8 mouse cellular contexts compared by ENCODE assay signal in the genomic region with DNA sequence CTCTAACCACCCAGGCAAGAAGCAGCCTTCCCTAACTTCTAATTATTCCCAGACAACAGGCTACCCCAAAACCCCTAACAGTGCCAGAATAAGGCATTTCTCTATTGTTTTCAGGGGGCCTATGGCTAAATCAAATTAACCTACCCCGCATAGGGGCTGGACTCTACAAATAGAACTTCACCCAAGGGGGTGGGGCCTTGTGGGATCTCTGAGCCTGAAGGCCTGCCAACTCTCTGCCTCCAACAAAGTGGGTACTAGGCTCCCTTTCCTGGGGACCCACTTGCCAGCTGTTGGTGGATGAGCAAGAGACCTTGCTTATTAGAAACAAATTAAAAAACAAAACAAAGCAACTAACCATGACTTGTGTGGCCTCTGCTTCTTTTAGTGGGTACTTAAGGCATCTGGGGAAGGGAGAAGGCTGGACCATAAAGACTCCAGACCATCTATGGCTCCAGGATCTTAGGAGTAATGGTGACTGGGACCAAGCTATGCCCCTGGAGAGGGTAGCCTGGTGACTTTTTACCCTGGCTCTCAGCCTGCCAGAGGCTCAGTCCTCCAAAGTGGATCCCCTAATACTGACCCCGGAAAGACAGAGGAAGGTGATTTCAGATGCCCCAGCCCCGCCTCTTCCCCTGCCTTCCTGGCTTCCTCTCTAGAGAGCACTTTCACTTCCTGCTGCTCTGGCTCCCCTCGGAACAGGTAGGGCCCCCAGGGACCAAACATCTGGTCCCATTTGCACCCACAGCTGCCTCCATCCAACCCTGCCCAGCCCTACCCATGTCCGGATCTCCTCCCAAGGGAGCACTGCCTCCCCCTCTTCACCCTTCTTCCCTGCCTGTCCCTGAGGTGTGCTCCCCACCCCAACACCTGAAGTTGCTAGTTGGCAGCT. TPM values are rescaled to one million over a fixed set of nuclear protein-coding genes. Genes with fewer than 3 reads are reported as not detected.
DNase-seq lines count a peak whose midpoint lies in the region; ATAC-seq lines count a peak whose summit lies in the region.

A gene (plus strand): TSS at position 663 of the 889 bp plus-strand sequence.

- no peaks in the 10 kb centered on the region for H3K9me3 ChIP-seq in embryonic facial prominence, embryonic 14.5 days (ENCODE audit: control insufficient read depth, low read length)
- no peaks in the 10 kb centered on the region for H3K9me3 ChIP-seq in lung, embryonic 16.5 days (ENCODE audit: control insufficient read depth, low read length)
- no peaks in the 10 kb centered on the region for H3K9me3 ChIP-seq in stomach, embryonic 15.5 days

- ATAC-seq in embryonic facial prominence, embryonic 14.5 days (ENCODE audit: low read depth) = no peak
- ATAC-seq in lung, embryonic 16.5 days (ENCODE audit: low read depth) = no peak
- ATAC-seq in stomach, embryonic 15.5 days (ENCODE audit: insufficient read depth, low FRiP score, low read depth) = no peak

- DNase-seq in heart, adult 11 months = peak; percentile 96
- no peak for DNase-seq in heart, postnatal 4 days
- DNase-seq in embryonic facial prominence, embryonic 14.5 days (ENCODE audit: low spot score) = no peak
- DNase-seq in left cerebral cortex, adult 11 months (ENCODE audit: low spot score) = no peak
- DNase-seq in urinary bladder, postnatal 4 days (ENCODE audit: low spot score in 2 of 2) = no peak
- no peak for DNase-seq in layer of hippocampus, adult 8-10 months (ENCODE audit: low spot score in 2 of 2)

- H3K4me1 ChIP-seq in embryonic facial prominence, embryonic 14.5 days (ENCODE audit: control insufficient read depth, insufficient read depth, low read length) = peaks cover 18% of the 10 kb centered on the region
- H3K4me1 ChIP-seq in lung, embryonic 16.5 days (replicated peaks; ENCODE audit: control insufficient read depth, insufficient read depth, low read length) = no peaks in the 10 kb centered on the region
- H3K4me1 ChIP-seq in stomach, embryonic 15.5 days = peaks cover 15% of the 10 kb centered on the region

- peak within 1 kb of the TSS; percentile 39 for H3K27ac ChIP-seq in embryonic facial prominence, embryonic 14.5 days (replicated peaks; ENCODE audit: low read depth, low read length)
- no peak within 1 kb of the TSS for H3K27ac ChIP-seq in lung, embryonic 16.5 days (ENCODE audit: low read length)
- peak within 1 kb of the TSS; percentile 23; the same call in 1 of the 2 replicates for H3K27ac ChIP-seq in stomach, embryonic 15.5 days

- H3K4me2 ChIP-seq in embryonic facial prominence, embryonic 14.5 days (ENCODE audit: low read depth, low read length) = no peak within 1 kb of the TSS
- H3K4me2 ChIP-seq in lung, embryonic 16.5 days (ENCODE audit: low read depth, low read length) = no peak within 1 kb of the TSS
- H3K4me2 ChIP-seq in stomach, embryonic 15.5 days = no peak within 1 kb of the TSS

- peaks cover 26% of the 10 kb centered on the region; the same call in 1 of the 2 replicates for H3K36me3 ChIP-seq in embryonic facial prominence, embryonic 14.5 days (ENCODE audit: control insufficient read depth, insufficient read depth, low read length)
- H3K36me3 ChIP-seq in lung, embryonic 16.5 days (ENCODE audit: control insufficient read depth, insufficient read depth, low read length) = peaks cover 2% of the 10 kb centered on the region
- no peaks in the 10 kb centered on the region for H3K36me3 ChIP-seq in stomach, embryonic 15.5 days

- no peaks in the 10 kb centered on the region for H3K27me3 ChIP-seq in embryonic facial prominence, embryonic 14.5 days (replicated peaks; ENCODE audit: control insufficient read depth, insufficient read depth, low read length)
- H3K27me3 ChIP-seq in lung, embryonic 16.5 days (ENCODE audit: control insufficient read depth, insufficient read depth, low read depth, low read length) = no peaks in the 10 kb centered on the region
- no peaks in the 10 kb centered on the region for H3K27me3 ChIP-seq in stomach, embryonic 15.5 days (replicated peaks)

- no peak within 1 kb of the TSS for H3K9ac ChIP-seq in embryonic facial prominence, embryonic 14.5 days (ENCODE audit: low read depth, low read length)
- 0 out of 2 replicates have a peak within 1 kb of the TSS, but pooled peaks have one; percentile 1 for H3K9ac ChIP-seq in lung, embryonic 16.5 days (ENCODE audit: low read length)
- no peak within 1 kb of the TSS for H3K9ac ChIP-seq in stomach, embryonic 15.5 days

- WGBS in embryonic facial prominence, embryonic 14.5 days = 50% methylated on average over 4 of the region's 5 CpGs
- 63% methylated on average over 5 of the region's 5 CpGs for WGBS in lung, embryonic 16.5 days
- 49% methylated on average over 5 of the region's 5 CpGs for WGBS in stomach, embryonic 15.5 days

- no peak within 1 kb of the TSS for H3K4me3 ChIP-seq in embryonic facial prominence, embryonic 14.5 days (ENCODE audit: low read depth, low read length)
- no peak within 1 kb of the TSS for H3K4me3 ChIP-seq in lung, embryonic 16.5 days (ENCODE audit: low read length)
- H3K4me3 ChIP-seq in stomach, embryonic 15.5 days (replicated peaks) = no peak within 1 kb of the TSS

RNA-seq across cellular contexts. Expression of the gene that starts here (rescaled TPM):
- total RNA-seq in heart, postnatal 4 days (2021) = 1 to 10 TPM; 1.1 to 1.8 TPM
- polyA plus RNA-seq in embryonic facial prominence, embryonic 14.5 days (2014; fragmentation: Nextera tagmentation; extraction: Ambion mirVana) = 2.7 and 3.0 TPM in 2 replicates
- 9.2 and 9.5 TPM in 2 replicates for polyA plus RNA-seq in lung, embryonic 16.5 days (2015; fragmentation: Nextera tagmentation; extraction: Ambion mirVana)
- 6.2 and 6.6 TPM in 2 replicates for polyA plus RNA-seq in stomach, embryonic 15.5 days (2015; fragmentation: Nextera tagmentation; extraction: Ambion mirVana)
- 1 to 10 TPM; 2.5 to 5.3 (median 3.8) TPM for total RNA-seq in layer of hippocampus, adult 8-10 months (2022)
